Mouse (Mus musculus): ENCODE data around the gene Bcl2l11. TPM values are rescaled to one million over a fixed set of nuclear protein-coding genes. Genes with fewer than 3 reads are reported as not detected.
"Not testable (repeated sequence)": the region's sequence is repeated elsewhere in the genome, so short reads cannot be mapped to it uniquely, and the experiment has no call there.

Bcl2l11 gene
- polyA plus RNA-seq, 1 experiment from 2014 or later = 15.7 TPM

DNA sequence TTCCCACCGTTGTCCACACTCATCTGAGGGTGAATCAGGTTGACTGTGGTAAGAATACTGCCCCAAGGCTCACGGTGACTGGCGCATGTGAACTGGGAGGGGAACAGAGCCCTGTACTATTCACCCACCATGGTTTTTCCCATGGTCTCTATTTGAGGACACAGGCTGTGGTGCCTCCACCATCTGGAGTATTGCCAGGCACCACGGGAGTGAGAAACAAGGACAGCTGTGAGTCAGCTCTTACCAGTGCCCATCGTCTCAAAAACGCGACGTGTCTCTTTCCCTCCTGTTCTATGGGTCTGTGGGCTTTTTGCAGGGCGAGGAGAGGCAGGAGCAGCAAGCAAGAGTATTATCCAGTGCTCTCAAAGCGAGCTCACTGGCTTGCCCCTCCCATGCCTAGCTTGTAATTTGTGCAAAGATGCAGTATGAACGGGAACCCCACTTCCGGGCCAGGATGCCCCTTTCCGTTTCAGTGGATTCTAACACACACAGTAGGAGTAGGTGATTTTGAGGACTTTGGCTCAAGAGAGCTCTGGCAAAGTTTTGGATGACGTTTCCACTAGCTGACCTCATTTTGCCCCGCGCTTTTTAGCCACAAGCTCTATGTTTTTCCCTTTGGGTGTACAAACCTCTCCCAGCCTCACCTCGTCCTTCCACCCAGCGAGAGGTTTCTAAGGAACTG lies 53.4 kb downstream of the Bcl2l11 start:
- 65% methylated on average over 18 of the region's 18 CpGs for WGBS
- Histone ChIP-seq H3K27me3 (ENCODE audit: insufficient read depth, low read length) (no peaks in the 10 kb centered on the region), H3K4me1 (replicated peaks; ENCODE audit: insufficient read depth, low read length) (peaks cover 19% of the 10 kb centered on the region), H3K4me3 (replicated peaks; ENCODE audit: low read depth, low read length) (no peak overlapping the region), H3K27ac (no peak overlapping the region), H3K36me3 (ENCODE audit: insufficient read depth, low read length) (no peaks in the 10 kb centered on the region), H3K4me2 (ENCODE audit: low read length) (no peak overlapping the region), H3K9me3 (replicated peaks; ENCODE audit: low read length) (no peaks in the 10 kb centered on the region), H3K9ac (ENCODE audit: low read depth, low read length) (no peak overlapping the region)
- TF ChIP-seq CTCF (IDR thresholded peaks at IDR 0.05; ENCODE audit: low read depth) = no peak
- ATAC-seq (replicated peaks; ENCODE audit: low FRiP score, low read depth) (no peak), DNase-seq (ENCODE audit: low spot score) (no peak)

DNA sequence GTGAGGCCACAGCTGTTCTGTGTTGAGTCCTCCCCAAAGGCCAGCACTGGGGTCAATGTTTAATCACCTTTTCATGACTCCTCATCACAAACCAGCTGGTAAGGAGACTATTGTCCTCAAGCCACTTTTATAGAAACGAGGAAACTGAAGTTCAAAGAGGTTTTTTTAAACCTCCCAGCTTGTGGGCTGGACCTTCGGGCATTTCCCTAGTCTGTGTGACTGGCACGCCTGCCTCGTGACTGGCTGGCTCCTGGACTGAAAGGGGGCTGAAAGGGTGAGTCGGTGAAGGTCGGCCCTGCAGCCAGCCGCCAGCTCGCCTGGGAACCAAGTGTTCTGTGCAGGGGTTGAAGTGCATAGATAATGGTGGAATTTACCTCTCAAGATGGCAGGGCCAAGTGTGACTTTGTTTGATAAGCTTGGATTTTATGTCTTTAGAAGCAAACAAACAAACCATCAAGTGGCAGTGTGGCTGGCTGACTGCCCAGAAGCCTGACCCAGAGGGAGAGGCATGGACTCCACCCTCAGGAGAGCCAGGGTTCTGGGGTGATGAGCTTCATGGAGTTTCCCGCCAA lies 54.1 kb downstream of the Bcl2l11 start:
- no peak overlapping the region for H3K9ac ChIP-seq (ENCODE audit: low read depth, low read length)
- peaks cover 16% of the 10 kb centered on the region for H3K4me1 ChIP-seq (replicated peaks; ENCODE audit: insufficient read depth, low read length)
- DNase-seq (ENCODE audit: low spot score) = peak; percentile 41
- no peak overlapping the region for H3K27ac ChIP-seq
- H3K36me3 ChIP-seq (ENCODE audit: insufficient read depth, low read length) = no peaks in the 10 kb centered on the region
- H3K27me3 ChIP-seq (ENCODE audit: insufficient read depth, low read length) = no peaks in the 10 kb centered on the region
- ATAC-seq (replicated peaks; ENCODE audit: low FRiP score, low read depth) = peak; percentile 75; the same call in 1 of the 2 replicates
- H3K4me3 ChIP-seq (replicated peaks; ENCODE audit: low read depth, low read length) = no peak overlapping the region
- H3K4me2 ChIP-seq (ENCODE audit: low read length) = no peak overlapping the region
- TF ChIP-seq CTCF (IDR thresholded peaks at IDR 0.05; ENCODE audit: low read depth) = no peak
- 19% methylated on average over 9 of the region's 9 CpGs for WGBS
- H3K9me3 ChIP-seq (replicated peaks; ENCODE audit: low read length) = no peaks in the 10 kb centered on the region

DNA sequence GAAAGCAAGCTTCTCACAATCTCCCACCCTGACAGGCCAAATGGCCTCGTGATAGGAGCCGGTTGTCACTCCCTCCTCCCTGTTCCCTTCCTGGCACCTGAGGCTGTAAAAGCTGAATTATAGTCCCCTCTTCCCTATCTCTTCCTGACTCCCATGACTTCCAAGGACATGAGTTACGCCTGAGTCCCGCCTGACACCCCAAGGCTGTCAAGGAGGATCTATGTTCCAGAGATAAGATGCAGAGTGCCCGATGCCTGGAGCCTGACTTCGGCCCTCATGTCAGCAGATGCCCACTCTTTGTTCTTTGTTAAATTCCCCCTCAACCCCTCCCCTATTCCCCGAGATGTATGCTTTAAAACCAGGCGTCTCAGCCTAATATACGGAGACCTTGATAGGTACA lies 56.3 kb downstream of the Bcl2l11 start:
- not testable (repeated sequence) for H3K4me2 ChIP-seq (ENCODE audit: low read length); ATAC-seq (replicated peaks; ENCODE audit: low FRiP score, low read depth); H3K9ac ChIP-seq (ENCODE audit: low read depth, low read length); H3K27ac ChIP-seq; DNase-seq (ENCODE audit: low spot score); H3K9me3 ChIP-seq (replicated peaks; ENCODE audit: low read length); H3K4me3 ChIP-seq (replicated peaks; ENCODE audit: low read depth, low read length); H3K27me3 ChIP-seq (ENCODE audit: insufficient read depth, low read length); H3K36me3 ChIP-seq (ENCODE audit: insufficient read depth, low read length)
- WGBS = 55% methylated on average over 9 of the region's 9 CpGs
- H3K4me1 ChIP-seq (replicated peaks; ENCODE audit: insufficient read depth, low read length) = peaks cover 14% of the 10 kb centered on the region

DNA sequence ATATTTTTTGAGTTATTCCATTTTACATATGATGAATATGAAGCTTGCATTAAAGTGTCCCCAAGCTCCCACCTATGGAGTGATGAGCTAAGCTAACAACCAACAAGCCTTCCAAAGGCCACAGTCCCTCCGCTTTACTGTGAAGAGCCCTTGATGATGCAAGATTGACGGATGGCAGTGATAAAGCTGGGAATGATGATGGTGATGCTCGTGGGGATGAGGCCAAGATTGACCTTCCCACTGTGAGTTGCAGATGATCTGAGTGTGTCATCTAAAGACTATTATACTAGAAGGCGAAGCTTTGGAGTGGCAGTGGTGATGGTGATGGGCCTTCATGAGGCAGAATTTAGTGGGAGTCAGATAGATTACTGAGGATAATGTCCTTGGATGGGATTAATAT lies 56.9 kb downstream of the Bcl2l11 start:
- H3K4me2 ChIP-seq (ENCODE audit: low read length) = no peak overlapping the region
- TF ChIP-seq CTCF (IDR thresholded peaks at IDR 0.05; ENCODE audit: low read depth) = no peak
- DNase-seq (ENCODE audit: low spot score) (no peak), ATAC-seq (replicated peaks; ENCODE audit: low FRiP score, low read depth) (no peak)
- 93% methylated on average over 4 of the region's 4 CpGs for WGBS
- no peak overlapping the region for H3K9ac ChIP-seq (ENCODE audit: low read depth, low read length)
- H3K27ac ChIP-seq = no peak overlapping the region
- H3K4me1 ChIP-seq (replicated peaks; ENCODE audit: insufficient read depth, low read length) = peaks cover 12% of the 10 kb centered on the region
- no peaks in the 10 kb centered on the region for H3K9me3 ChIP-seq (replicated peaks; ENCODE audit: low read length)
- H3K36me3 ChIP-seq (ENCODE audit: insufficient read depth, low read length) = no peaks in the 10 kb centered on the region
- H3K4me3 ChIP-seq (replicated peaks; ENCODE audit: low read depth, low read length) = no peak overlapping the region
- H3K27me3 ChIP-seq (ENCODE audit: insufficient read depth, low read length) = no peaks in the 10 kb centered on the region

DNA sequence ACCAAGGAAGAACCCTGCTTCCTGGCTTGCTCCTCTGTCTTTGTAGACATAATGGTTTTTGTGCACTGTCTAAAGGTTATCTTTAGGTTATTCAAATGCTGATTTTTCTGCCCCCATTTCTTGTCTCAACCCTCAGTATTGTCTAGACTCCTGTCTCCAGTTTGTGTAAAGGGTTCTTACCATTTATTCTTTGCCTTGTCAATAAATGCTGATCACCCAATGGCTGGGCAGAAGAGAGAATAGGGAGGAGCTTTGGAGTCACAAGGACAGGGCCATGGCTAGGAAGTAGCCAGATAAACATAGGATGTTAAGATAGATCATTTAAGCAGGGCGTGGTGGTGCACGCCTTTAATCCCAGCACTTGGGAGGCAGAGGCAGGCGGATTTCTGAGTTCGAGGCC lies 57.9 kb downstream of the Bcl2l11 start:
- H3K27ac ChIP-seq = no peak overlapping the region
- H3K4me3 ChIP-seq (replicated peaks; ENCODE audit: low read depth, low read length) = no peak overlapping the region
- no peak for TF ChIP-seq CTCF (IDR thresholded peaks at IDR 0.05; ENCODE audit: low read depth)
- peaks cover 12% of the 10 kb centered on the region for H3K4me1 ChIP-seq (replicated peaks; ENCODE audit: insufficient read depth, low read length)
- H3K27me3 ChIP-seq (ENCODE audit: insufficient read depth, low read length) = no peaks in the 10 kb centered on the region
- ATAC-seq (replicated peaks; ENCODE audit: low FRiP score, low read depth) (no peak), DNase-seq (ENCODE audit: low spot score) (no peak)
- 97% methylated on average over 3 of the region's 4 CpGs for WGBS
- no peak overlapping the region for H3K9ac ChIP-seq (ENCODE audit: low read depth, low read length)
- H3K4me2 ChIP-seq (ENCODE audit: low read length) = no peak overlapping the region
- H3K9me3 ChIP-seq (replicated peaks; ENCODE audit: low read length) = no peaks in the 10 kb centered on the region
- no peaks in the 10 kb centered on the region for H3K36me3 ChIP-seq (ENCODE audit: insufficient read depth, low read length)

DNA sequence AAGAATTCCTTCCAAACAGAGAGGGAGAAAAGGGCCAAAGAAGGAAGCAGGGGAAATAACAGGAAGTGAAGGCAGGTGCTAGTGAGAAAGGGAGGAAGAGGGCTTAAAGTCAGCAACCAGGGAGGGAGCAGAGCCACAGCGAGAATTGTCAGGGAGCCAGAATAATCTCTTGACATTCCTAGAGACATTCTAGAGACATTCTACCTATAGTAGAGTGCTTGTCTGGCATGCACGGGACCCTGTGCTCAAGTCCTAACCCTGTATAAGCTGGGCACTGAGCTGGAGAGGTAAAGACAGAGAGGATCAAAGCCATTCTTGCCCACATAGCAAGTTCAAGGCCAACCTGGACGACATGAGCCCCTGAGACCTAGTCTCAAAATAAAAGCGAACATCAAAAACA lies 60.1 kb downstream of the Bcl2l11 start:
- 71% methylated on average over 4 of the region's 4 CpGs for WGBS
- no peak for TF ChIP-seq CTCF (IDR thresholded peaks at IDR 0.05; ENCODE audit: low read depth)
- Histone ChIP-seq H3K27ac (no peak overlapping the region), H3K27me3 (ENCODE audit: insufficient read depth, low read length) (no peaks in the 10 kb centered on the region), H3K4me1 (replicated peaks; ENCODE audit: insufficient read depth, low read length) (no peaks in the 10 kb centered on the region), H3K36me3 (ENCODE audit: insufficient read depth, low read length) (no peaks in the 10 kb centered on the region), H3K9me3 (replicated peaks; ENCODE audit: low read length) (no peaks in the 10 kb centered on the region), H3K4me3 (replicated peaks; ENCODE audit: low read depth, low read length) (no peak overlapping the region), H3K9ac (ENCODE audit: low read depth, low read length) (no peak overlapping the region), H3K4me2 (ENCODE audit: low read length) (no peak overlapping the region)
- DNase-seq (ENCODE audit: low spot score) (no peak), ATAC-seq (replicated peaks; ENCODE audit: low FRiP score, low read depth) (no peak)

Data from kidney, postnatal 0 days (tissue).